Mouse (Mus musculus): ENCODE measurements around the gene Aldh18a1.
A peak's percentile ranks its signal among the peaks of the same experiment; 100 is the strongest.

DNA sequence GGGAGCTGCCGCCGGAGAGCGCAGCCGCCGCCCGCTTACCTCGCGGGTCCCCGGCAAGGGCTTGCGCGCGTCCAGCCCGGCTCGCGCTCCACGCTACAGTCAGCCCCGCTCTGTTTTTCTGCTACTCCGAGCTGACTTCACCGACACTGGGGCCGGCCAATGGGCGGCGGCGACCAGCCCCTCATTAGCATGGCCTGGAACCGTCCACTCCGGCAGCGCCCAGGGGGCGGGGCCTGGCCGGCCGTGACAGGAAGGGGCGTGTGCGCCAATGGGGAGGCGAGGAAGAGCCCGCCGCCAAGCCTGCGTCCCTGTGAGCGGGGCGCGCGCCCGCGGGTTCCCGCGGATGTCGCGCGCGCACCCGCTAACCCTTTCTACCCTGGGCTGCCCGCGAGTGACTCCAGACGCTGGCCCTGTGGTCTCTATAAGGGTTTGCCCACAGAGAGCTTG, 74.6 kb downstream of the Aldh18a1 start, which contains the start of gene Sorbs1:
- TF ChIP-seq CTCF (IDR thresholded peaks at IDR 0.05; ENCODE audit: insufficient read depth, low read depth, low read length) (no peak), POLR2A (IDR thresholded peaks at IDR 0.05; ENCODE audit: insufficient read depth, low read depth, low read length) (peak; percentile 98)
